Comparison of ENCODE assay signal across 11 mouse cellular contexts in genomic region chr1:128141039-128141438, GRCm38 (mm10). TPM values are rescaled to one million over a fixed set of nuclear protein-coding genes. Genes with fewer than 3 reads are reported as not detected.
DNase-seq lines count a peak whose midpoint lies in the region; ATAC-seq and TF ChIP-seq lines count a peak whose summit lies in the region.
"Had no signal": no experiment of that assay in that cellular context is flagged by ENCODE, and none has a peak within 500 bp of the region (broad histone marks: within the 10 kb centered on the region; RNA-seq: fewer than 3 reads in every experiment).

No protein-coding gene starts in this region.

- TF ChIP-seq CTCF in liver, postnatal 0 days (IDR thresholded peaks at IDR 0.05; ENCODE audit: low read depth) = peak; percentile 64

- H3K27me3 ChIP-seq in liver, postnatal 0 days (ENCODE audit: insufficient read depth, low read length) = no peaks in the 10 kb centered on the region
- H3K27me3 ChIP-seq: hindbrain, embryonic 13.5 days had no signal

- no peaks in the 10 kb centered on the region for H3K4me1 ChIP-seq in liver, postnatal 0 days (ENCODE audit: insufficient read depth)
- H3K4me1 ChIP-seq: hindbrain, embryonic 13.5 days had no signal

- no peaks in the 10 kb centered on the region for H3K9me3 ChIP-seq in liver, postnatal 0 days (ENCODE audit: low read length)
- H3K9me3 ChIP-seq: hindbrain, embryonic 13.5 days had no signal

- no peak overlapping the region for H3K4me2 ChIP-seq in liver, postnatal 0 days (ENCODE audit: low read depth, low read length)
- H3K4me2 ChIP-seq: hindbrain, embryonic 13.5 days had no signal

- no peak for DNase-seq in frontal cortex, postnatal 14 days (ENCODE audit: low spot score in 2 of 2)
- DNase-seq in liver, postnatal 0 days = no peak
- DNase-seq in liver (no peak), MN1 (ENCODE audit: low spot score) (peak; percentile 50)
- DNase-seq in retina, postnatal 1 day = peak; percentile 42
- DNase-seq in adrenal gland, adult 18-20 months (ENCODE audit: low spot score in 2 of 2) = no peak
- no peak for DNase-seq in cerebellum, adult 18-20 months
- DNase-seq: heart, adult 18-20 months; lung, adult 18-20 months had no signal

- H3K4me3 ChIP-seq in liver, postnatal 0 days (ENCODE audit: low read depth, low read length) = no peak overlapping the region
- H3K4me3 ChIP-seq: hindbrain, embryonic 13.5 days had no signal

- peak; percentile 28; the same call in 1 of the 2 replicates for ATAC-seq in frontal cortex, adult (ENCODE audit: low TSS enrichment)
- no peak for ATAC-seq in liver, postnatal 0 days

- no peak overlapping the region for H3K27ac ChIP-seq in liver, postnatal 0 days (ENCODE audit: low read depth)
- H3K27ac ChIP-seq: hindbrain, embryonic 13.5 days had no signal

- TF ChIP-seq EP300 in liver, postnatal 0 days (IDR thresholded peaks at IDR 0.05; ENCODE audit: low read depth) = no peak

- H3K36me3 ChIP-seq in liver, postnatal 0 days (replicated peaks; ENCODE audit: insufficient read depth, low read length) = no peaks in the 10 kb centered on the region
- H3K36me3 ChIP-seq: hindbrain, embryonic 13.5 days had no signal

- no peak overlapping the region for H3K9ac ChIP-seq in liver, postnatal 0 days (replicated peaks)
- H3K9ac ChIP-seq: hindbrain, embryonic 13.5 days had no signal

RNA-seq across cellular contexts. Expression of gene R3hdm1, which starts 37.9 kb away (rescaled TPM):
- polyA plus RNA-seq in liver, postnatal 0 days (2015; fragmentation: Nextera tagmentation; extraction: Ambion mirVana) = 21.7 and 22.6 TPM in 2 replicates
- total RNA-seq in adrenal gland, adult 18-20 months (2021) = 10 to 100 TPM; 61.4 to 68.2 TPM

RNA-seq across cellular contexts. Expression of gene Zranb3, which starts 38.2 kb away (rescaled TPM):
- polyA plus RNA-seq in liver, postnatal 0 days (2015; fragmentation: Nextera tagmentation; extraction: Ambion mirVana) = 1.2 and 1.3 TPM in 2 replicates
- 1 to 10 TPM; 3.7 to 4.6 TPM for total RNA-seq in adrenal gland, adult 18-20 months (2021)

Comparison
In these comparisons a context has a peak if more than half of its experiments do, and no peak if none do; other contexts are left out.
1. DNase-seq: peak in MN1 (single experiment) and retina, postnatal 1 day (single experiment); none in frontal cortex, postnatal 14 days (0 of 2), liver, postnatal 0 days (single experiment), liver (single experiment), adrenal gland, adult 18-20 months (0 of 2) and cerebellum, adult 18-20 months (0 of 2).